Mouse (Mus musculus) neutrophil, adult 59 days (primary cell): ENCODE measurements around the gene Olfr150. TPM values are rescaled to one million over a fixed set of nuclear protein-coding genes. Genes with fewer than 3 reads are reported as not detected.

Source experiments
- total RNA-seq, 2 experiments: library from RNA; stranded (reverse); gene quantifications; 1 replicate in 1 of 2; 2 replicates in 1 of 2; pipeline ENCODE4 v1.2.4; 2023

Olfr150 gene
- total RNA-seq: not detected

DNA sequence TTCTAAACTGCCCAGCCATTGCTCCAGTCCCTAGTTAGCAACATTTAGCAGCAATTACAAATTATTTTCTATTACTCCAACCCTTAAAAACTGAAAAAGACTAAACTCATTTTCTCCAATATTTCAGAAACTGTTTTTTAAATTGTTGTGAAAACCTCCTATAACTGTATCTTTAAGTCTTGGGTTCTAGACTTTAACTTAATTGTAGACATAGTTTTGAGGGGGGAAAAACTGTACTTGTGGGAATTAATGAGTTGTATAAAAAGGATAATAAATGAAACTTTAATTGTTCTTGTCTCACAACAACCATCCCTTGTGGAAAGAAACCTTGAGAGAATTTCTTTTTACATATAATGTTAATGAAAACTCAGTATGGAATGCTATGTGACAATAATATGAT, at the start of gene Olfr150:
Olfr150 (plus strand) TSS at position 301 of the 400 bp plus-strand sequence.

DNA sequence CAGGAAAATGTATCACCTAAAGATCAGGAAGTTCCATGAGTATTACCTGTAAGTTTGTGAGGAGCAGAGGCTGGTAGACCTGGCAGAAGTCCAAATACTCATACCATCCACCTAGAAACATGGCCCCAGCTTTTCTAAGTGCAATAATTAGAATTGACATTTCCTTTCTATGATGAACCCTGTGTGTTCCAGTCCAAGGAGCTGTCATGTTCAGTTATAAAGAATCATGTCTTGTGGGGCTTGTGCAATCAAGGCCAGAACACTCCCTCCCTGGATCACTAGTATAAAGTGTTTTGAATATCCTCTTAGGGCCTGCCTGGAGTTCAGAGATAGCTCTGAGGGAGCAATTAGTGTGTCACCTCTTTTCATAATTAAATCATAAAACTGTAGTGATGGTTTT, 23.8 kb upstream of the Olfr150 start, which contains the start of gene Olfr149:
Olfr149 (minus strand) TSS at position 101 of the 400 bp plus-strand sequence.

DNA sequence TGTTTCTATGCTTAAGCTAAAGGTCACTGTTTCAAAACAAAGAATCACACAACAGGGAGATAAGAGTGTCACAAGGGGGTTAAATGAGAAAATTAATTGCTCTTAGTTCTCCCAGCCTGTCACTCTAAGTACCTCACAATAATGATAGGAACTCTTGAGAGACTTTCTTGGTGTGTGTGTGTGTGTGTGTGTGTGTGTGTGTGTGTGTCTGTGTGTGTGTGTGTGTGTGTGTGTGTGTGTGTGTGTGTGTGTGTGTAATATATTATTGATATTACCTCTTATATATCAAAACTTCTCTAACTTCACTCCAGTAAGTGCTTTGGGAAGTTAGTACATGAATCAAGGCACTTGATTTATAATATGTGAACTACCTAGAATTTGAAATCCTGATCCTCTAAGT, 19.7 kb upstream of the Olfr150 start, which contains the start of gene Olfr965:
Olfr965 (plus strand) TSS at position 301 of the 400 bp plus-strand sequence.

DNA sequence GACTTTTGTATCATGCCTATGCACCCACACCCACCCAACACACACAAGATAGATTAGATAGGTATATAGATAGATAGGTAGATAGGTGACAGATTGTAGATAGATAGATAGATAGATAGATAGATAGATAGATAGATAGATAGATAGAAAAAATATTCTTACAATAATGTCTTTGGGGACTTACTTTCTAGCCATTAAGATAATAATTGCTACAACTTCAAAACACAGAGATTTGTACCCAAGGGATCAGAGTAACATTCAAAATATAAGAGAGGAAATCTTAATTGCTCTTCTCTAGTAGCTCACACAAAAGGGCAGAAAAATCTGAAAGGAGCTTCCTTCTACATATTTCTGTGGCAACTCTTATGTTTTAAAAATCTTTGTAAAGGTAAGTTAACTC, 15.2 kb downstream of the Olfr150 start, which contains the start of gene Olfr967:
Olfr967 (plus strand) TSS at position 301 of the 400 bp plus-strand sequence.

DNA sequence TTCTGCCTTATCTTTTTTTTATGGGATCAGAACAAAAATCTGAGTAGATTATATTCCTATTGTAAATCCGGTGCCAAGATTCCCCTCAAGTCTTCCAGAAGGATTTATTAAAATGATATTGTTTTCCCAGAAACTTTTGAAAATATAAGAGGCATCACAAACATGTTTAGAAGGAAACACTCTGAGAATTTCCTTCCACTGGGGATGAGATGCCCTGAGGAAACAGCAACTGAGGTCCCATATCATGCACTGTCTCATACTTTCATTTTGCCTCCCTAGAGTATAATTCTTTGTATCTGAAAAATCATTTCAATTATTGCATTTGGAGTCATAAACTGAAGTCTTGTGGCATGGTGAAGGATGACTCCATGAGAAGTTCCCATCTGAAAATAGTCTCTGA, 52.4 kb downstream of the Olfr150 start, which contains the start of gene Olfr968:
Olfr968 (minus strand) TSS at position 101 of the 400 bp plus-strand sequence.

Other genes starting within 250 kb of the Olfr150 start
- gene Olfr44, start 237.0 kb upstream of the Olfr150 start, total RNA-seq: not detected
- gene Olfr957, start 215.2 kb upstream of the Olfr150 start, total RNA-seq: not detected
- gene Olfr958, start 176.9 kb upstream of the Olfr150 start, total RNA-seq: not detected
- not detected for gene Olfr959, start 155.4 kb upstream of the Olfr150 start, total RNA-seq
- not detected for gene AW551984, start 126.6 kb upstream of the Olfr150 start, total RNA-seq
- gene Olfr148, start 120.3 kb upstream of the Olfr150 start, total RNA-seq: not detected
- not detected for gene Olfr960, start 109.6 kb upstream of the Olfr150 start, total RNA-seq
- gene Olfr961, start 85.9 kb upstream of the Olfr150 start, total RNA-seq: not detected
- gene Olfr963, start 63.8 kb upstream of the Olfr150 start, total RNA-seq: not detected
- not detected for gene Olfr149, start 23.9 kb upstream of the Olfr150 start, total RNA-seq
- not detected for gene Olfr965, start 19.6 kb upstream of the Olfr150 start, total RNA-seq
- not detected for gene Olfr967, start 15.3 kb downstream of the Olfr150 start, total RNA-seq
- gene Olfr968, start 52.3 kb downstream of the Olfr150 start, total RNA-seq: not detected
- not detected for gene Olfr969, start 60.0 kb downstream of the Olfr150 start, total RNA-seq
- not detected for gene Olfr970, start 77.9 kb downstream of the Olfr150 start, total RNA-seq
- not detected for gene Olfr971, start 105.9 kb downstream of the Olfr150 start, total RNA-seq
- gene Olfr972, start 135.4 kb downstream of the Olfr150 start, total RNA-seq: not detected
- gene Olfr229, start 176.4 kb downstream of the Olfr150 start, total RNA-seq: under 1 TPM in 1 of 2 experiments, not detected in 1; 0.40 TPM
- gene Olfr974, start 206.5 kb downstream of the Olfr150 start, total RNA-seq: not detected
- not detected for gene Olfr975, start 221.1 kb downstream of the Olfr150 start, total RNA-seq
- not detected for gene Olfr976, start 230.2 kb downstream of the Olfr150 start, total RNA-seq